Mouse (Mus musculus) intestine, embryonic 16.5 days (tissue): Measurements from ENCODE around the gene Slc3a1. TPM values are rescaled to one million over a fixed set of nuclear protein-coding genes. Genes with fewer than 3 reads are reported as not detected.

ENCODE experiments used
- ATAC-seq: fragments of 200-750 bp; cut with Nextera tagmentation; 2 replicates; pipeline ENCODE4 v1.8.0; 2017; ENCODE audit warnings: moderate TSS enrichment, moderate library complexity
- H3K27ac ChIP-seq: fragments of 300-500 bp; sonication (generic); 2 replicates; pipeline ENCODE4 v1.5.1; 2014; ENCODE audit warnings: mild to moderate bottlenecking, low read length
- H3K27me3 ChIP-seq: fragments of 300-500 bp; sonication (generic); replicated peaks from 2 replicates; pipeline ENCODE4 v1.6.1; 2014; ENCODE audit warnings: low read length, control low read depth, mixed read lengths; ENCODE audit not compliant: control insufficient read depth, insufficient read depth
- H3K36me3 ChIP-seq: fragments of 300-500 bp; sonication (generic); 2 replicates; pipeline ENCODE4 v1.6.1; 2014; ENCODE audit warnings: low read length, control low read depth; ENCODE audit not compliant: control insufficient read depth, insufficient read depth
- H3K4me1 ChIP-seq: fragments of 300-500 bp; sonication (generic); 2 replicates; pipeline ENCODE4 v1.6.1; 2014; ENCODE audit warnings: low read length, control low read depth, mixed read lengths; ENCODE audit not compliant: control insufficient read depth, insufficient read depth
- H3K4me2 ChIP-seq: fragments of 300-500 bp; sonication (generic); 2 replicates; pipeline ENCODE4 v1.6.1; 2014; ENCODE audit warnings: low read depth, low read length, control low read depth
- H3K4me3 ChIP-seq: fragments of 300-500 bp; sonication (generic); 2 replicates; pipeline ENCODE4 v1.5.1; 2014; ENCODE audit warnings: mild to moderate bottlenecking, low read length
- H3K9ac ChIP-seq: fragments of 300-500 bp; sonication (generic); 2 replicates; pipeline ENCODE4 v1.6.1; 2014; ENCODE audit warnings: low read depth, low read length
- H3K9me3 ChIP-seq: fragments of 300-500 bp; sonication (generic); 2 replicates; pipeline ENCODE4 v1.6.1; 2016; ENCODE audit warnings: low read length, control low read depth; ENCODE audit not compliant: control insufficient read depth
- WGBS: fragments of 180-500 bp; shearing (Covaris S2); extraction: QIAGEN DNeasy Blood & Tissue Kit; methylation state at CpG from one replicate; pipeline ENCODE4 v1.1.7; 2014; 5-methylcytosine and 5-hydroxymethylcytosine counted together
- polyA plus RNA-seq: library from polyadenylated mRNA; unstranded; fragments of >200 nt; fragmentation: Nextera tagmentation; extraction: Ambion mirVana; gene quantifications from 2 replicates; pipeline ENCODE4 v1.2.1, GENCODE M21; 2015

The Slc3a1 gene
- polyA plus RNA-seq, 1 experiment from 2014 or later: 72.2 TPM

- Histone ChIP-seq H3K4me3 (no peak overlapping the region), H3K4me2 (no peak overlapping the region), H3K27ac (no peak overlapping the region), H3K4me1 (peaks cover 4% of the 10 kb centered on the region; the same call in 1 of the 2 replicates), H3K36me3 (peaks cover 12% of the 10 kb centered on the region), H3K9ac (no peak overlapping the region), H3K27me3 (no peaks in the 10 kb centered on the region), H3K9me3 (no peaks in the 10 kb centered on the region)
- ATAC-seq: no peak
- 69% methylated on average over 11 of the region's 11 CpGs for WGBS
These were observed 44.2 kb downstream of the Slc3a1 start for GRCm38 (mm10) chr17:85072383-85072782.

DNA sequence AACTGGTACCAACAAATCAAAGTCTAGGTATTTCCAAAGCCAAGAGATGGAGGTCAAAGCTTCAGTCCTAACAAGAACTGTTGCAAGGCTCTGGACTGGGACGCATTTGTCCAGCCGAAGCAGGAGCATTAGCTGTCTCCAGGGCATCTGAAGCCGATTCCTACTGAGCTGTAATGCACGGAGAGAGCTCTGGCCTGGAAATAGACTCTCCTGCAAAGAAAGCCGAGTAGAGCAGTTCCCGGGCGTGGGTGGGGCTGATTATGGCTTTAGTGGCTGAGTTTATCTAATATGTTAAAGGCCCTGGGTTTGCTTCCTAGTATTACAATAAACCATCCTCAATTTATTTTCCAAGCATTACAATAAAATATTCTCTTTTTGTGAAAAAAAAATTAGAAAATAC is 45.0 kb downstream of the Slc3a1 start:
- Histone ChIP-seq H3K36me3 (peaks cover 12% of the 10 kb centered on the region), H3K9me3 (no peaks in the 10 kb centered on the region), H3K4me2 (no peak overlapping the region), H3K27me3 (no peaks in the 10 kb centered on the region), H3K9ac (no peak overlapping the region), H3K4me1 (peaks cover 4% of the 10 kb centered on the region; the same call in 1 of the 2 replicates), H3K4me3 (no peak overlapping the region), H3K27ac (no peak overlapping the region)
- 61% methylated on average over 7 of the region's 7 CpGs for WGBS
- ATAC-seq: peak; percentile 70

GRCm38 (mm10) chr17:85074083-85074482 is 45.9 kb downstream of the Slc3a1 start:
- Histone ChIP-seq H3K4me3 (no peak overlapping the region), H3K27me3 (no peaks in the 10 kb centered on the region), H3K36me3 (peaks cover 12% of the 10 kb centered on the region), H3K4me2 (no peak overlapping the region), H3K9me3 (no peaks in the 10 kb centered on the region), H3K9ac (no peak overlapping the region), H3K4me1 (peaks cover 4% of the 10 kb centered on the region; the same call in 1 of the 2 replicates), H3K27ac (no peak overlapping the region)
- no peak for ATAC-seq
- WGBS: 91% methylated on average over 4 of the region's 4 CpGs

DNA sequence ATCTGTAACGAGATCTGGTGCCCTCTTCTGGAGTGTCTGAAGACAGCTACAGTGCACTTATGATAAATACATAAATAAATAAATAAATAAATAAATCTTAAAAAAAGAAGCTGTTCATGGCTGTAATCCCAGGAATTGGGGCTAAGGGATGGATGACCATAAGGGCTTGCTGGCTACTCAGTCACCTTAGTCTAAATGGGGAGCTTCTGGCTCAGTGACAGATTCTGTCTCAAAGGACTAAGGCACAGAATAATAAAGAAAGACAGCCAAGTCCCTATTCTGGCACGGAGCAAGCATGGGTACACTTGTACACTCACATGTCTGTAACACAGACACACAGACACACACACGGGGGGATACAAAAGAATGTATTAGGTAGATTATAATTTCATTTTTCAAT is 51.1 kb downstream of the Slc3a1 start:
- 86% methylated on average over 3 of the region's 3 CpGs for WGBS
- H3K27ac ChIP-seq: no peak overlapping the region

DNA sequence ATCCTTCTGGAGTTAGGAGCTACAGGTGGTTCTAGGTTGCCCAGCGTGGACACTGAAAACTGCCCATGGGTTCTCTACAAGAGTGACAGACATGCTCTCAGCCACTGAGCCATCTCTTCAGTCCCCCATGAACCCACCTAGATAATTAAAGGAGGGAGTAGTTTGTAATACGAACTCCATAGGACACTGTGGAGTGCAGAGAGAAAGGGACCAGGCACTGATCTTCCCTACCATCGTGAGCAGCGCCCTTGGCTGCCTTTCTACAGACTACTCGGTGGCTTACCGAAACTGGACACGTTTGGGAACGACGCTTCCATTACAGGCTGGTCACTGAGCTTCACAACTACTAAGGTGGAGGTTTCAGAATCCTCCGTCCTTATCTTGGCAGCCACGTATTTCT is 52.6 kb downstream of the Slc3a1 start:
- H3K27ac ChIP-seq: no peak overlapping the region
- no peaks in the 10 kb centered on the region for H3K9me3 ChIP-seq
- 91% methylated on average over 11 of the region's 11 CpGs for WGBS
- H3K27me3 ChIP-seq: no peaks in the 10 kb centered on the region
- peaks cover 5% of the 10 kb centered on the region for H3K36me3 ChIP-seq
- no peak overlapping the region for H3K4me3 ChIP-seq
- H3K4me2 ChIP-seq: no peak overlapping the region
- ATAC-seq: no peak
- H3K4me1 ChIP-seq: peaks cover 5% of the 10 kb centered on the region; the same call in 1 of the 2 replicates
- no peak overlapping the region for H3K9ac ChIP-seq

More for the DNA sequence above, 51.1 kb downstream of the Slc3a1 start:
- Histone ChIP-seq H3K9ac (no peak overlapping the region), H3K4me1 (peaks cover 5% of the 10 kb centered on the region; the same call in 1 of the 2 replicates), H3K36me3 (peaks cover 5% of the 10 kb centered on the region), H3K4me3 (no peak overlapping the region), H3K4me2 (no peak overlapping the region), H3K27me3 (no peaks in the 10 kb centered on the region), H3K9me3 (no peaks in the 10 kb centered on the region)
- no peak for ATAC-seq

- H3K4me2 ChIP-seq: no peak overlapping the region
- peak; percentile 38 for ATAC-seq
- 77% methylated on average over 2 of the region's 2 CpGs for WGBS
- peaks cover 3% of the 10 kb centered on the region; the same call in 1 of the 2 replicates for H3K36me3 ChIP-seq
- H3K4me3 ChIP-seq: no peak overlapping the region
- H3K27ac ChIP-seq: no peak overlapping the region
- no peaks in the 10 kb centered on the region for H3K9me3 ChIP-seq
- H3K27me3 ChIP-seq: no peaks in the 10 kb centered on the region
- no peak overlapping the region for H3K9ac ChIP-seq
- peaks cover 8% of the 10 kb centered on the region for H3K4me1 ChIP-seq
These were observed 57.2 kb downstream of the Slc3a1 start for GRCm38 (mm10) chr17:85085335-85085734.

- H3K4me1 ChIP-seq: peaks cover 11% of the 10 kb centered on the region
- H3K9me3 ChIP-seq: no peaks in the 10 kb centered on the region
- 86% methylated on average over 1 of the region's 1 CpGs for WGBS
- no peak overlapping the region for H3K4me3 ChIP-seq
- H3K27me3 ChIP-seq: no peaks in the 10 kb centered on the region
- H3K9ac ChIP-seq: no peak overlapping the region
- H3K27ac ChIP-seq: no peak overlapping the region
- no peak overlapping the region for H3K4me2 ChIP-seq
- H3K36me3 ChIP-seq: no peaks in the 10 kb centered on the region
- ATAC-seq: no peak
These were observed 58.3 kb downstream of the Slc3a1 start for GRCm38 (mm10) chr17:85086501-85086900.

- H3K27ac ChIP-seq: no peak overlapping the region
- WGBS: 89% methylated on average over 5 of the region's 5 CpGs
- H3K9ac ChIP-seq: no peak overlapping the region
- ATAC-seq: no peak
- H3K4me3 ChIP-seq: no peak overlapping the region
- no peaks in the 10 kb centered on the region for H3K36me3 ChIP-seq
- no peaks in the 10 kb centered on the region for H3K27me3 ChIP-seq
- H3K4me1 ChIP-seq: peaks cover 11% of the 10 kb centered on the region
- no peak overlapping the region for H3K4me2 ChIP-seq
- H3K9me3 ChIP-seq: no peaks in the 10 kb centered on the region
These were observed 59.4 kb downstream of the Slc3a1 start for GRCm38 (mm10) chr17:85087591-85087990.

GRCm38 (mm10) chr17:85088401-85088800 is 60.2 kb downstream of the Slc3a1 start:
- no peak overlapping the region for H3K4me3 ChIP-seq
- no peaks in the 10 kb centered on the region for H3K27me3 ChIP-seq
- no peak overlapping the region for H3K4me2 ChIP-seq
- no peak overlapping the region for H3K27ac ChIP-seq
- no peak for ATAC-seq
- WGBS: 87% methylated on average over 11 of the region's 11 CpGs
- H3K9ac ChIP-seq: no peak overlapping the region
- H3K36me3 ChIP-seq: no peaks in the 10 kb centered on the region
- peaks cover 11% of the 10 kb centered on the region for H3K4me1 ChIP-seq
- no peaks in the 10 kb centered on the region for H3K9me3 ChIP-seq

GRCm38 (mm10) chr17:85089011-85089410 is 60.8 kb downstream of the Slc3a1 start:
- H3K36me3 ChIP-seq: no peaks in the 10 kb centered on the region
- 47% methylated on average over 6 of the region's 6 CpGs for WGBS
- no peaks in the 10 kb centered on the region for H3K27me3 ChIP-seq
- ATAC-seq: no peak
- peak overlapping the region; percentile 95 for H3K4me3 ChIP-seq
- H3K27ac ChIP-seq: no peak overlapping the region
- H3K4me2 ChIP-seq: peak overlapping the region; percentile 85; the same call in 1 of the 2 replicates
- H3K9me3 ChIP-seq: no peaks in the 10 kb centered on the region
- H3K9ac ChIP-seq: no peak overlapping the region
- peaks cover 8% of the 10 kb centered on the region for H3K4me1 ChIP-seq
